Mouse (Mus musculus): ENCODE results near the gene Uchl5. TPM values are rescaled to one million over a fixed set of nuclear protein-coding genes. Genes with fewer than 3 reads are reported as not detected.

Uchl5 gene
- polyA plus RNA-seq, 1 experiment from 2014 or later: 78.4 TPM

DNA sequence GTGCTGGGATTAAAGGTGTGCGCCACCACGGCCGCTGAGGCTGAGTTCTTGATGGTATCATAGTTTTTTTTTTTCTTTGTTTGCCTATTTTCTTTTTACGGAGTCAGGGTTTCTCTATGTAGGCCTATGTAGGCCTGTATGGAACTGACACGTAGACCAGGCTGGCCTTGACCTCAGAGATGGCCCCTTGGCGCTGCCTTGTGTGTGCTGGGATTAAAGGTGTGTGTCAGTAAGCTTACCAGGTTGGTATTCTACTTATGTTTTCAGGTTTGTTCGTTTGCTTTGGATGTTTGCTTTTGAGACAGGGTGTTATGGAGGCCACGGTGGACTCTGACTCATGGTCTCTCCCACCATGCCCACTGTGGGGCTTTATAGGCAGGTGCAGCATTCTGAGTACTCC lies 14.9 kb upstream of the Uchl5 start:
- 89% methylated on average over 8 of the region's 8 CpGs for WGBS

DNA sequence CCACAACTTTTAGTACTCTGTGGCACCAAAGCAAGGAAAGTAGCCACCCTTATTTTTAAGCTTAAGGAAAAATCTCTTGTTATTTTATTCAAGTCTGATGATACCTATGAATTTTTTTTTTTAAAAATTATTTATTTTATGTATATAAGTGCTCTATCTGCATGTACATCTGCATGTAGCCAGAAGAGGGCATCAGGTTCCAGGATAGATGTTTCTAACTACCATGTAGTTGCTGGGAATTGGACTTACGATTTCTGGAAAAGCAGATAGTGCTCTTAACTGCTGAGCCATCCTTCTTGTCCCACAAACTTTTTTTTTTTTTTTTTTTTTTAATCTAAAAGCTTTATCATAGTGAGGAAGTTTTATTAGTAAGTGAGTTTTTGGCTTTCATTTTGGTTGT lies 12.6 kb upstream of the Uchl5 start:
- no peak for DNase-seq (ENCODE audit: low spot score)
- Histone ChIP-seq H3K27ac (no peak overlapping the region), H3K27me3 (ENCODE audit: insufficient read depth, poor library complexity, severe bottlenecking) (no peaks in the 10 kb centered on the region), H3K36me3 (peaks cover 75% of the 10 kb centered on the region), H3K9me3 (no peaks in the 10 kb centered on the region), H3K4me3 (no peak overlapping the region), H3K4me1 (replicated peaks) (no peaks in the 10 kb centered on the region)
- 81% methylated on average over 1 of the region's 1 CpGs for WGBS

More for the DNA sequence above, 14.9 kb upstream of the Uchl5 start:
- Histone ChIP-seq H3K36me3 (peaks cover 94% of the 10 kb centered on the region), H3K27ac (no peak overlapping the region), H3K4me3 (no peak overlapping the region), H3K4me1 (replicated peaks) (no peaks in the 10 kb centered on the region), H3K9me3 (no peaks in the 10 kb centered on the region), H3K27me3 (ENCODE audit: insufficient read depth, poor library complexity, severe bottlenecking) (no peaks in the 10 kb centered on the region)
- DNase-seq (ENCODE audit: low spot score): no peak

DNA sequence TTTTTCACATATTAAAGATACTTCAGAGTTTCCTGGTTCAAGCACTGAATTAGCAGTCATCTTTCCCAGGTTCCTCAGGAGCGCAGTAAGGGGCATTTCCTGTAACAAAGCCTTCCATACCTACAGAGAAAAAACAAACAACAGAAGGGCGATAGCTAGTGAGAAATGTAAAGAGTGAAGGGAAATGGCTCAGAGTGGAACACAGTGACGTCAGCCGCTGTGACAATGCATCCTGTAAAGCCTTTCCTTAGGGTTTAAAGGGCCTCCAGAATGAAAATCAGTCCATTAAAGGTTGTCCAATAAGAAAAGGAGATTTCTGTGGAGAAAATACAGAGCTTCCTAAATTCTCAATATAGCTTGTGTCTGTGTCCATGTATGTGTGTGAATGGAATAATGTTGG lies 11.3 kb upstream of the Uchl5 start:
- Histone ChIP-seq H3K4me1 (replicated peaks) (peaks cover 7% of the 10 kb centered on the region; the same call in 1 of the 2 replicates), H3K27ac (no peak overlapping the region), H3K27me3 (ENCODE audit: insufficient read depth, poor library complexity, severe bottlenecking) (no peaks in the 10 kb centered on the region), H3K9me3 (no peaks in the 10 kb centered on the region), H3K36me3 (peaks cover 74% of the 10 kb centered on the region), H3K4me3 (no peak overlapping the region)
- WGBS: 87% methylated on average over 4 of the region's 4 CpGs
- DNase-seq (ENCODE audit: low spot score): no peak

DNA sequence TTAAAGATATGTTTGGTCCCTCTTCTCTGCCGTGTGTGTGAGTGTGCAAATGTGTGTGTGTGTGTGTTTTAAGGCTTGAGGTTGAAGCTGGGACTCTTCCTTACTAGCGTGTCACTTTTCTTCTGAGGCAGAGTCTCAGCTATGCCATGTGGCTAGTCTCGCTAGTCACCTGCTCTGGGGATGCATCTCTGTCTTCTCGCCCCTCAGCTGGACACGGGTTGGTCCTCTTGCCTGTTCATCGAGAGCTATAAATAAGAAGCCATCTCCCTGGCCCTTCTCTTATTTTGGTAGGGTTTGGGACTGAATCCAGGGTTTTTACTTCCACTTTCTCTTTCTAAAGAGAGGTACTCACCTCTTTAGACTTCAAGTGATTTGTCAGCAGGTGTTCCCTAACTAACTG lies 10.8 kb upstream of the Uchl5 start:
- peaks cover 8% of the 10 kb centered on the region; the same call in 1 of the 2 replicates for H3K4me1 ChIP-seq (replicated peaks)
- WGBS: 90% methylated on average over 6 of the region's 6 CpGs
- no peak overlapping the region for H3K4me3 ChIP-seq
- no peak for DNase-seq (ENCODE audit: low spot score)
- no peaks in the 10 kb centered on the region for H3K9me3 ChIP-seq
- no peak overlapping the region for H3K27ac ChIP-seq
- peaks cover 69% of the 10 kb centered on the region for H3K36me3 ChIP-seq
- no peaks in the 10 kb centered on the region for H3K27me3 ChIP-seq (ENCODE audit: insufficient read depth, poor library complexity, severe bottlenecking)

DNA sequence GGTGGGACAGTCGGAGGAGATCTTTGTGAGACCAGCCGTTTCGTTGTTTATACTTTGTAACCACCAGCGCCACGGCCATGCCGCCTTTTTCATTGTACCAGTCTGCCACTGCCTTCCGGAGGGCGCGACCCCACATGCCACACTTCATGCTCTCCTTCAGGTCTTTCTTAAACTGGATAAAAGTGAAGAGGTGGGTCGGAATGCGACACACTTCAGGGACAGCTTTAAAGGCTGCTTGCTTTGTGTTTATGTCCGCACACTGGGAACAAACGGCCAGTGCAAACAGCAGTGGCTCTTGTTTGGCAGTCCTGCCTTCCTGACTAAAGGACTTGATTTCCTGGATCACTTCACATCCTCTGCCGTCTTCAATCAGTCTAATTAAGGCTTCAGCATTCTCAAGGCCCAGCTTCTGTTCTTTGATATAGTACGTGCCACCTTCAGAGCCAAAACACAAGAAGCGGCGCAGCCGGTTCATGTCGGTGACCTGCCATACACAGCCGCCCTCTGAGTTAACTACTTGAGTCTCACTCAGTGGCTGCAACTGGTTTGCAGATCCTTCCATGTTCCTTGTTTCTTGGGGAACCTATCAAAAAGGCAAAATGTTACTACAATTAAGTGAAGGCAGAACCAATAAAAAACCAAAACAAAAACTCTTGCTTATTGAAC lies 6.5 kb upstream of the Uchl5 start:
- DNase-seq (ENCODE audit: low spot score): peak; percentile 7
- Histone ChIP-seq H3K4me3 (no peak overlapping the region), H3K4me1 (replicated peaks) (peaks cover 17% of the 10 kb centered on the region; the same call in 1 of the 2 replicates), H3K27ac (no peak overlapping the region), H3K27me3 (ENCODE audit: insufficient read depth, poor library complexity, severe bottlenecking) (no peaks in the 10 kb centered on the region), H3K36me3 (peaks cover 30% of the 10 kb centered on the region), H3K9me3 (no peaks in the 10 kb centered on the region)
- 54% methylated on average over 20 of the region's 20 CpGs for WGBS

DNA sequence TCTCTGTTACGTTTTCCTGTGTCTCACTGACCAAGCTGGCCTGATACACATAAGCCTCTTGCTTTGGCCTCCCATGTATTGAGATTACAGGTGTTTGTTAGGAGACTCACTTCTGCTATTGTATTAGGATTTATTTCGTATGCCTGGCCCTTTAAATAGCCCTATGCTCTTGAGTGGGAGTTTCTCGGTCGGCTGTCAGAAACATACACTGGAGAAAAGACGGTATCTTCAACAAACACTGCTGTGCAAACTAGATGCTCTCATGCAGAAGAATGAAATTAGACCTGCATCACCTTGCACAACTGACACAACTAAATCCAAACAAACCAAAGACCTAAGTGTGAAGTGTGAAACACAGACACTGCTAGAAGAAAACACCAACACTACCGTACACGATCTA lies 4.0 kb upstream of the Uchl5 start:
- Histone ChIP-seq H3K27ac (no peak overlapping the region), H3K4me1 (replicated peaks) (peaks cover 27% of the 10 kb centered on the region), H3K4me3 (no peak overlapping the region), H3K27me3 (ENCODE audit: insufficient read depth, poor library complexity, severe bottlenecking) (no peaks in the 10 kb centered on the region), H3K9me3 (no peaks in the 10 kb centered on the region), H3K36me3 (peaks cover 16% of the 10 kb centered on the region)
- no peak for DNase-seq (ENCODE audit: low spot score)
- WGBS: 83% methylated on average over 7 of the region's 7 CpGs

DNA sequence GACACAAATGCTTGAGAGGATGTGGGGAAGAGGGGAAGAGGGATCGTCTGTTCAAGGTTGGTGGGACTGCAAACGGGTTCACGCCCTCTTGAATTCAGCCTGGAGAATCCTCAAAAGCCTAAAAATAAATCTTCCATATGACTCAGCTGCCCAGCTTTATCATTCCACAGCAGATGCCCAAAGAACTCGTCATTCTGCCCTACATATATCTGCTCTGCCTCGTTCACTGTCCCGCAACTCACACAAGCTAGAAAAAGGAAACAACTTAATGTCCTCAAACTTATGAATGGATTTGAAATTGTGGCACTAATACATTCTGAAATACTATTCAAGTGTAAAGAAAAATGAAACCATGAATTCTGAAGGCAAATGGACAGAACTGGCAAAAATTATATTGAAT lies 3.2 kb upstream of the Uchl5 start:
- WGBS: 86% methylated on average over 6 of the region's 6 CpGs
- Histone ChIP-seq H3K36me3 (peaks cover 12% of the 10 kb centered on the region), H3K9me3 (no peaks in the 10 kb centered on the region), H3K4me1 (replicated peaks) (peaks cover 35% of the 10 kb centered on the region), H3K27ac (no peak overlapping the region), H3K27me3 (ENCODE audit: insufficient read depth, poor library complexity, severe bottlenecking) (no peaks in the 10 kb centered on the region), H3K4me3 (no peak overlapping the region)
- DNase-seq (ENCODE audit: low spot score): no peak

DNA sequence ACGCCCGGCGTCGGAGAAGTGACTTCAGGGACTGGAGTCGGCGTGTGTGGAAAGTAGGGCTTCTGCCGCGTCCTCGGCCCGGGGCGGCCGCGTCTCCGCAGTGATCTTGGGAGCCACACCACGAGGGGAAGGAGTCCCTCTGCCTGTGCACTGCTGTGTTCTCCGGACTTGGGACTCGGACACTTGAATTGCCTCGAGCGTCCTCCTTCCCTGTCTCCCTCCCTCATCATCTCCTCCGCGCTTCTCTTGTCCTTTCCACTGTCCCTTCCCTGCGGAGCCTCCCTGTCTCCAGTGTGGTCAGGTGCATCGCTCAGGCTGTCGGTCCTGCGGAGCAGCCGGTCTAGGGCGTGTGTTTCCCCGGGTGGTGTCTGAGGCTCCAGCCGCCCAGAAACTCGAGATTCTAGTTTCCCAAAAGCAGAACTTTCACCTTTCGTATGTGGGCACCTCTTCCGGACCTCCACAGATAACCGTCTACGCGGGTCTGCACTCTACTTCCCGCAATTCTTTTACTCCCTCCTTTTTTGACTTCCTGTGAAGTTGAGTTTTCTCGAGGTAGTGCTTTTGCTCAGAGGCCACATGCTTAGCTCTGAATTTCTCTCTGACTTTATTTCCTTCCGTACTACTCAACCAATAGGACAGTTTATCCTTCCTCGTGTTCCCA lies 616 bp downstream of the Uchl5 start:
- peak overlapping the region; percentile 92 for H3K27ac ChIP-seq
- under 1% methylated on average over 39 of the region's 39 CpGs for WGBS
- no peaks in the 10 kb centered on the region for H3K9me3 ChIP-seq
- DNase-seq (ENCODE audit: low spot score): no peak
- H3K4me1 ChIP-seq (replicated peaks): peaks cover 28% of the 10 kb centered on the region
- no peaks in the 10 kb centered on the region for H3K36me3 ChIP-seq
- no peaks in the 10 kb centered on the region for H3K27me3 ChIP-seq (ENCODE audit: insufficient read depth, poor library complexity, severe bottlenecking)
- H3K4me3 ChIP-seq: peak overlapping the region; percentile 86

DNA sequence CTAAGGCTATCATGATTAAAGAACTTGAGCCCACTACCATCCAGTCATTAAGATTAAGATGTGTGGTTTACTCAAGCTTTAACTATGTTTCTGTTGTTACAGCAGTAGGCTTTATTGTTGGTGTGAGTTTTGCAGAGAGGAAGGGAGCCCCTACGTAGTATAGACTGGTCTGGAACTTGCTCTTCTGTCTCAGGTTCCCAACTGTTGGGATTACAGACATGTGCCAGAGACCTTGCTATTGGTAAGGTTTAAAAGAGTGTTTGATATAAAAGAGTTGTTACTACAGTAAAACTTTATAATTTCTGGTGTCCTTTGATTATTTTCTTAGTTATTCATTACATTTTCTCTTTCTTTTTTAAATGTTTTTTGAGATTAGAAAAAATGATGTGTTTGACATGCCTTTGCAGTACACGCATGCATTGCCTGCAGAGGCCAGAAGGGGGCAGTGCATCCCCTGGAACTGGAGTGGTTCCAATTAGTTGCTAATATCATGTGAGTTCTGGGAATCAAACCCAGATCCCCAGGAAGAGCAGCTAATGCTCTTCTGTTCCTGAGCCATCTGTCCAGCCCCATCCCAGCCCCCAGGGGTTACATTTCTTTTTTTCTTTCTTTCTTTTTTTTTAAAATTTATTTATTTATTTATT lies 11.6 kb downstream of the Uchl5 start:
- Histone ChIP-seq H3K36me3 (peaks cover 23% of the 10 kb centered on the region), H3K4me1 (replicated peaks) (no peaks in the 10 kb centered on the region), H3K27ac (no peak overlapping the region), H3K27me3 (ENCODE audit: insufficient read depth, poor library complexity, severe bottlenecking) (no peaks in the 10 kb centered on the region), H3K4me3 (no peak overlapping the region), H3K9me3 (no peaks in the 10 kb centered on the region)
- peak; percentile 47 for DNase-seq (ENCODE audit: low spot score)
- 68% methylated on average over 2 of the region's 2 CpGs for WGBS

DNA sequence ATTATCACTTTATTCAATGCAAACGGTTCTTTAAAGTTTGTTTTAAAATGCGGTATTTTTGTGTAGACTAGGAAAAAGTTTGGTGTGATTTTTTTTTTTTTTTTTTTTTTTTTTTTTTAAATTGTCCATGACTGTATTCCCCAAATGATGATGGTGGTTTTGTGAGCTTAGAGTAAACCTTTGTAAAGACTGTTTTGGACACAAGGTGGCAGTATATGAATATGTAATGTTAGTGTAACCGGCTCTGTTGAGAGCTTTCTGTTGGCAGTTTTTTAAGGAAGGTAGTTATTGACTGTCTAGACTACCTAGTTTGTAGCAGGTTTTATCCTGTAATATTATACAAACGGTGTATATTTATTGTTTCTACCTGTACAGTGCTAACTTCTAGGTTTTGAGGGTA lies 26.5 kb downstream of the Uchl5 start:
- H3K9me3 ChIP-seq: no peaks in the 10 kb centered on the region
- no peak overlapping the region for H3K27ac ChIP-seq
- H3K4me3 ChIP-seq: no peak overlapping the region
- DNase-seq (ENCODE audit: low spot score): no peak
- no peaks in the 10 kb centered on the region for H3K4me1 ChIP-seq (replicated peaks)
- WGBS: 59% methylated on average over 4 of the region's 4 CpGs
- H3K36me3 ChIP-seq: peaks cover 22% of the 10 kb centered on the region
- H3K27me3 ChIP-seq (ENCODE audit: insufficient read depth, poor library complexity, severe bottlenecking): no peaks in the 10 kb centered on the region

DNA sequence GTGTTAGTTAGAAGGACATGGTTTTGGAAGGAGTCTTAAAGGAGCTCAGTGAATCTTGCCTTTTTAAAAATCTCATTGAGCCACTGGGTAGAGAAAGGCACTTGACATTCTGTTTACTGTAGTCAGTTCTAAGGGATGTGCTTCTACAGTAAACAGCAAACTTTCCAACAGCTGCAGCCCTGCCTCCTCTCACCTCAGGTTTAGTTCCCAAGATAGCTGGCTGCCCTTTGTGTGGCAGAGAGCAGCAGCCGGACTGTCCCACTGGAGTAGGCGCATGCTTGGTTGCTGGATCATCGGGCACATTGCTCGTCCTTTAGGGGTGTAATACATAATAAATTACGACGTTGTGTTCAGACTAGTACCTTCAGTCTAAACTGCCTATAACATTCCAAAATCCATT lies 32.0 kb downstream of the Uchl5 start:
- Histone ChIP-seq H3K36me3 (peaks cover 19% of the 10 kb centered on the region), H3K4me1 (replicated peaks) (peaks cover 2% of the 10 kb centered on the region; the same call in 1 of the 2 replicates), H3K4me3 (no peak overlapping the region), H3K9me3 (no peaks in the 10 kb centered on the region), H3K27me3 (ENCODE audit: insufficient read depth, poor library complexity, severe bottlenecking) (no peaks in the 10 kb centered on the region), H3K27ac (no peak overlapping the region)
- 91% methylated on average over 6 of the region's 6 CpGs for WGBS
- no peak for DNase-seq (ENCODE audit: low spot score)

DNA sequence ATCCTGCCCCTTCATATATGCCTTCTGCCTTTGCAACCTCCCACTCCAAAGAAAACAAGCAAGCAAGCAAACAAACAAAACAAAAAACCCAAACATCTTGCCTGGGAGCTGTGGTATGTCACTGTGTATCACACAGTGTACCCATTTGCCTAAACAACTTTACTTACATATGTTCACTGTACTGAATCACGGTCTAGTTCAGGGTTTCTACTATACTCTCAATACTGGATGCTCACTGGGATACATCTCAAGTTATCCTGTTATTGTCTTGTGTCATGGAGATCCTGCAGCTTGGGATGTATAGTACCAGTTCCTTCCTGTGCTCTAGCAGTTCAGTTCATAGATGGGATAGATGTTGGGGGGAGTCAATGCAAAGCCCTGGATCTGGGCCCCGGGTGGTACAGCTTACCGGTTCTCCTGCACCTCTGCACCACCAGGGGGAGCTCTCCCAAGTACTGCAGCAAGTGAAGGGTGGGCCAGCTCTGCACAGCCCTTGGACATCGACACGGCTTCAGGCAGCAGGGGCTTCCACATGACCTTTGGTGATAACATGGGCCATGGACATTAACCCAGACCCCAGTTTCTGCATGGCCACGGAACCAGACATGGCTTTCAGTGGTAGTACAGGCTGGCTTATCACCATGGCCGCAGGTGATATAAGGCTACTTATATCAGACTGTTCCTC lies 36.7 kb downstream of the Uchl5 start:
- Histone ChIP-seq H3K36me3 (peaks cover 4% of the 10 kb centered on the region; the same call in 1 of the 2 replicates), H3K9me3 (no peaks in the 10 kb centered on the region), H3K27me3 (ENCODE audit: insufficient read depth, poor library complexity, severe bottlenecking) (no peaks in the 10 kb centered on the region), H3K27ac (peak overlapping the region; percentile 16; the same call in 1 of the 2 replicates), H3K4me1 (replicated peaks) (peaks cover 4% of the 10 kb centered on the region; the same call in 1 of the 2 replicates), H3K4me3 (no peak overlapping the region)
- DNase-seq (ENCODE audit: low spot score): peak; percentile 79
- WGBS: 45% methylated on average over 7 of the region's 7 CpGs
